Mouse (Mus musculus): Measurements from ENCODE around the gene Ghr.
A peak's percentile ranks its signal among the peaks of the same experiment; 100 is the strongest.

The Ghr gene

GRCm38 (mm10) chr15:3388485-3388884 is 194.8 kb downstream of the Ghr start:
- DNase-seq (ENCODE audit: low spot score in 2 of 2), result no peak

GRCm38 (mm10) chr15:3383788-3384187 is 199.5 kb downstream of the Ghr start:
- no peak for DNase-seq (ENCODE audit: low spot score in 2 of 2)

- no peak for DNase-seq (ENCODE audit: low spot score in 2 of 2)
Observed at GRCm38 (mm10) chr15:3381413-3381812, 201.9 kb downstream of the Ghr start.

- DNase-seq (ENCODE audit: low spot score in 2 of 2), result no peak
Observed at GRCm38 (mm10) chr15:3368261-3368832, 214.9 kb downstream of the Ghr start.

- DNase-seq (ENCODE audit: low spot score in 2 of 2), result no peak
Observed at GRCm38 (mm10) chr15:3356073-3356766, 227.1 kb downstream of the Ghr start.

- DNase-seq (ENCODE audit: low spot score in 2 of 2), result no peak
Observed at GRCm38 (mm10) chr15:3353696-3354095, 229.6 kb downstream of the Ghr start.

- DNase-seq (ENCODE audit: low spot score in 2 of 2), result no peak
Observed at GRCm38 (mm10) chr15:3349306-3350064, 233.8 kb downstream of the Ghr start.

GRCm38 (mm10) chr15:3346682-3347081 is 236.6 kb downstream of the Ghr start:
- no peak for DNase-seq (ENCODE audit: low spot score in 2 of 2)

- DNase-seq (ENCODE audit: low spot score in 2 of 2), result peak; percentile 31 to 45
Observed at GRCm38 (mm10) chr15:3344555-3344954, 238.7 kb downstream of the Ghr start.

- no peak for DNase-seq (ENCODE audit: low spot score in 2 of 2)
Observed at GRCm38 (mm10) chr15:3341806-3342582, 241.3 kb downstream of the Ghr start.

- no peak for DNase-seq (ENCODE audit: low spot score in 2 of 2)
Observed at GRCm38 (mm10) chr15:3339847-3340246, 243.4 kb downstream of the Ghr start.

- DNase-seq (ENCODE audit: low spot score in 2 of 2), result no peak
Observed at GRCm38 (mm10) chr15:3332517-3332916, 250.8 kb downstream of the Ghr start.

GRCm38 (mm10) chr15:3331813-3332212 is 251.5 kb downstream of the Ghr start:
- no peak for DNase-seq (ENCODE audit: low spot score in 2 of 2)

GRCm38 (mm10) chr15:3330291-3330690 is 253.0 kb downstream of the Ghr start:
- no peak for DNase-seq (ENCODE audit: low spot score in 2 of 2)

GRCm38 (mm10) chr15:3323041-3323440 is 260.3 kb downstream of the Ghr start:
- DNase-seq (ENCODE audit: low spot score in 2 of 2), result no peak

GRCm38 (mm10) chr15:3319929-3320328 is 263.4 kb downstream of the Ghr start:
- DNase-seq (ENCODE audit: low spot score in 2 of 2), result no peak

GRCm38 (mm10) chr15:3316617-3317016 is 266.7 kb downstream of the Ghr start:
- no peak for DNase-seq (ENCODE audit: low spot score in 2 of 2)

- DNase-seq (ENCODE audit: low spot score in 2 of 2), result no peak
Observed at GRCm38 (mm10) chr15:3312937-3313336, 270.4 kb downstream of the Ghr start.

- DNase-seq (ENCODE audit: low spot score in 2 of 2), result no peak
Observed at GRCm38 (mm10) chr15:3309856-3310255, 273.4 kb downstream of the Ghr start.

- DNase-seq (ENCODE audit: low spot score in 2 of 2), result no peak
Observed at GRCm38 (mm10) chr15:3303426-3303825, 279.9 kb downstream of the Ghr start, which contains the start of gene Ccdc152. Ccdc152 (minus strand) TSS chr15:3303526.

GRCm38 (mm10) chr15:3300361-3301100 is 282.8 kb downstream of the Ghr start:
- DNase-seq (ENCODE audit: low spot score in 2 of 2), result no peak
